Mouse (Mus musculus): ENCODE data around the gene Enoph1. TPM values are rescaled to one million over a fixed set of nuclear protein-coding genes. Genes with fewer than 3 reads are reported as not detected.

Enoph1 gene
- polyA plus RNA-seq, 1 experiment from 2014 or later, result 51.7 TPM

DNA sequence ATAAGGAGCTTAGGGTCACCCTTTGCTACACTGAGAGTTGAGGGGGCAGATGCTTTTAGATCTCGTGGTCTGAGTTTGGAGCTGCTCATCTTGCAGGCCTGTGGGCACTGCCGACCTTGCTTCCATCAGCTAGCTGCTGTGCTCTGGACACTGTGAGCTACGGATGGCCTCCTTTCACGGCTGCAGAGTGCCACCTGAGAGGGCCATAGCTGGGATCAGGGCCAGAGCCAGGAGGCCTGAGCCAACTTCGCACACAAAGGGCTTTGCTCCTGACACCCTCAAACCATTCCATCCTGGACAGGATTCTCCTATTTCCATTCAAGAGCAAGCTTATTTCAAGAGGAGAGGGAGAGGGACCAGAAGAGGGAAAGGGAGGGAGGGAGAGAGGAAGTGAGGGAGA lies 15.4 kb upstream of the Enoph1 start:
- Histone ChIP-seq H3K27me3 (replicated peaks) (no peaks in the 10 kb centered on the region), H3K4me3 (no peak overlapping the region), H3K9me3 (no peaks in the 10 kb centered on the region), H3K36me3 (replicated peaks) (no peaks in the 10 kb centered on the region), H3K4me1 (no peaks in the 10 kb centered on the region), H3K4me2 (no peak overlapping the region), H3K9ac (no peak overlapping the region), H3K27ac (no peak overlapping the region)
- WGBS, result 77% methylated on average over 5 of the region's 5 CpGs
- no peak for ATAC-seq (replicated peaks)

DNA sequence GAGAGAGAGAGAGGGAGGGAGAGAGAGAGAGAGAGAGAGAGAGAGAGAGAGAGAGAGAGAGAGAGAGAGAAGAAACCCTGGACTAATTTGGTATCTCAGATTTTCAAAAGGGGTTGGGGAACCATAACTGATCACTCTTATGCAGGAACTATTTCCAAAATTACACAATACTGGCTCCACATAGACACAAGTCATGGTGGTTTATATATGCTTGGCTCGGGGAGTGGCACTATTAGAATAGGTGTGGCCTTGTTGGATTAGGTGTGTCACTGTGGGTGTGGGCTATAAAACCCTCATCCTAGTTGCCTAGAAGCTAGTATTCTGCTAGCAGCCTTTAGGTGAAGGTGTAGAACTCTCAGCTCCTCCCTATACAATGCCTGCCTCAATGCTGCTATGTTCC lies 14.9 kb upstream of the Enoph1 start:
- no peak overlapping the region for H3K4me2 ChIP-seq
- peaks cover 4% of the 10 kb centered on the region for H3K4me1 ChIP-seq
- no peaks in the 10 kb centered on the region for H3K27me3 ChIP-seq (replicated peaks)
- H3K36me3 ChIP-seq (replicated peaks), result no peaks in the 10 kb centered on the region
- no peak overlapping the region for H3K9ac ChIP-seq
- no peaks in the 10 kb centered on the region for H3K9me3 ChIP-seq
- no peak overlapping the region for H3K27ac ChIP-seq
- H3K4me3 ChIP-seq, result no peak overlapping the region
- no peak for ATAC-seq (replicated peaks)
- WGBS, result 71% methylated on average over 1 of the region's 1 CpGs

DNA sequence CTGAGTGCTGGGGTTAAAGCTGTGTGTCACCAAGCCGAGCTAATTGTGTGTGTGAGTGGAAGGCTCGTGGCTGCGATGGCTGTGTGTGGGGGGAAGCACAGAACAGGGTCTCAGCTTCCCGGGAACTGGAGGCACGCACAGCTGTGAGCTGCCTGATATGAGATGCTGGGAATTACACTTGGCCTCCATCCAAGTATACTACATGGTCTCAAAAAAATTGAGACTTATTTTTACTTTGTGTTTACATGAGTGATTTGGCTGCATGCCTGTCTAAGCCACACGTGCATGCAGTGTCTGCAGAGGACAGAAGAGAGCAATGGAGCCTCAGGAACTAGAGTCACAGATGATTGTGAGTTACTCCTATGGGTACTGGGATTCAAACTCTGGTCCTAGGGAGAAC lies 9.7 kb upstream of the Enoph1 start:
- WGBS, result 24% methylated on average over 6 of the region's 6 CpGs
- no peaks in the 10 kb centered on the region for H3K27me3 ChIP-seq (replicated peaks)
- H3K27ac ChIP-seq, result peak overlapping the region; percentile 65
- H3K36me3 ChIP-seq (replicated peaks), result peaks cover 22% of the 10 kb centered on the region
- ATAC-seq (replicated peaks), result peak; percentile 77
- no peak overlapping the region for H3K4me3 ChIP-seq
- no peak overlapping the region for H3K4me2 ChIP-seq
- peaks cover 13% of the 10 kb centered on the region for H3K4me1 ChIP-seq
- H3K9ac ChIP-seq, result no peak overlapping the region
- H3K9me3 ChIP-seq, result no peaks in the 10 kb centered on the region

DNA sequence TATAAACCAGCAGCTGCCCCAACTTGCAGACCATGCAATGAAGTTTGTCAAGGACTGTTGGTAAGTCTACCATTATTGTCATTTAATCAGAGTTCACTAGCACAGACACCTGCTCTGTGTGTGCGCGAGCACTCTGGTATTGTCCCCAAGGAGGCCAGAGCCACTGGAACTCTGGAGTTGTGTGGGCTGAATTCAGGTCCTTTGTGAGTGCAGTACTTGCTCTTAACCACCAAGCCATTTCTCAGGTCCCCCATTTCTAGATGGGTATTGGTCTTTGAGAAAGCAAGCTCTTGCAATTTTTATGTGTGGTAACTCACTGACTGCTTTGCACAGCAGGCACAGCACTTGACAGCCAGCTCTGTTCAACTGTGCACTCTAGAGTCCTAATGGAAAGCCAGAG lies 7.7 kb upstream of the Enoph1 start:
- Histone ChIP-seq H3K27ac (no peak overlapping the region), H3K36me3 (replicated peaks) (peaks cover 24% of the 10 kb centered on the region), H3K4me1 (peaks cover 29% of the 10 kb centered on the region), H3K9me3 (no peaks in the 10 kb centered on the region), H3K4me2 (no peak overlapping the region), H3K9ac (no peak overlapping the region), H3K27me3 (replicated peaks) (no peaks in the 10 kb centered on the region), H3K4me3 (no peak overlapping the region)
- 0 out of 2 replicates have a peak, but pooled peaks have one; percentile 18 for ATAC-seq (replicated peaks)
- WGBS, result 87% methylated on average over 2 of the region's 2 CpGs

DNA sequence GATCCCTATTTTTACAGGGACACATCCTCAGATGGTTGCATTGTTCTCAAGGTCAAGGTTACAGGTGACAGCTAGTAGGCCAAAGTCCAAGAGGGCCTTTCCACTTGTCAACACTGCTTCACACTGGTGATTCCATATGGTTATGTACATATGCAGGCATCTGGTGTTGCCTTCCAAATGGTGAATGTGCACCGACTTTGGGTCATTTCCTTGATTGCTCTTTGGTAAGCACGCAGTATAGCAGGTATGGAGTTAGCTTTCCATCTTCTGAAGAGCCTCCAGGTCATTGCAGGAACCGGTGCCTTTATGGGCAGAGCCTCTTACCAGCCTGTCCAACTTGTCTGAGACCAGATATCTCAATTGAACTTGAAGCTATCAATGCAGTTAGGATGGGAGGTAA lies 7.1 kb upstream of the Enoph1 start:
- H3K36me3 ChIP-seq (replicated peaks), result peaks cover 24% of the 10 kb centered on the region
- WGBS, result 68% methylated on average over 3 of the region's 3 CpGs
- no peak overlapping the region for H3K9ac ChIP-seq
- H3K9me3 ChIP-seq, result no peaks in the 10 kb centered on the region
- H3K4me2 ChIP-seq, result no peak overlapping the region
- no peak overlapping the region for H3K27ac ChIP-seq
- ATAC-seq (replicated peaks), result no peak
- H3K4me1 ChIP-seq, result peaks cover 34% of the 10 kb centered on the region
- H3K27me3 ChIP-seq (replicated peaks), result no peaks in the 10 kb centered on the region
- no peak overlapping the region for H3K4me3 ChIP-seq

DNA sequence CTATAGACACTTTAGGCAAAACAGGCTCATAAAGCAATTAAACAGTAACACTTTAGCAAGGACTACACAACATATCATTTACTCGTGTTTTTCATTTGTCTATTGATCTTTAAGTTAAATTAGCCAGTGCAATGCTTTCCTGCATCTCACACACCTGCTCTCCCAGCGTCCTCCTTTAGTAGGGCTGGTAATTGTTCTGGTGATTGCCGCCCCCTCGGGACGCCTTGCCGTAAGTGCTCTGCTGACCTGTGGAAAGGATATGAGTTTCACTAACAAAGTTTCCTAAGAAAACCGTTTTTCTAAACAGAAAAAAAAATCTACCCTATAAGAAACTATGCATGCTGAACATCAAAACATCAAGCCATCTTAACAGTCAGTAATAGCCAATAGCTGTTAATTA lies 3.8 kb upstream of the Enoph1 start:
- Histone ChIP-seq H3K4me2 (peak overlapping the region; percentile 91), H3K4me3 (peak overlapping the region; percentile 86), H3K4me1 (peaks cover 28% of the 10 kb centered on the region), H3K27ac (no peak overlapping the region), H3K9me3 (no peaks in the 10 kb centered on the region), H3K36me3 (replicated peaks) (peaks cover 24% of the 10 kb centered on the region), H3K9ac (no peak overlapping the region), H3K27me3 (replicated peaks) (no peaks in the 10 kb centered on the region)
- 48% methylated on average over 7 of the region's 7 CpGs for WGBS
- no peak for ATAC-seq (replicated peaks)

DNA sequence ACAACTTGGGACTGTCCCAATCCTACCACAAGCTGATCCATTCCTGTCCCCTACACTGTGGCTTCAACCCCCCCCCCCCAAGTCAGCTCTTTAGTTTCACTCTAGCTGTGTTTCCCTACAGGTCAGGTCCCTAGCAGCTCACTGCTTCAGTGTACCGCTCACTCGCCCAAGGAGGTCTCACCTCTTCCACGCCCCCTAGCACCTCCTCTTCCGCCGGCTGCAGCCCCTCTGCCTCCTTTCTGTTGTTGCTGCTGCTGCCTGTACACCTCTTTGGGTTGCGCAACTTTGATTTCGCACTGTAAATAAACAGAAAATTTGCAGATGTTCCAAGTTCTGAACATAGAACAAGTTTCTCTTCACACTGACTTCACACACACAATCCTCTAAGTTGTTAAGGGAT lies 3.1 kb upstream of the Enoph1 start:
- peaks cover 24% of the 10 kb centered on the region for H3K36me3 ChIP-seq (replicated peaks)
- H3K4me1 ChIP-seq, result peaks cover 36% of the 10 kb centered on the region
- no peaks in the 10 kb centered on the region for H3K27me3 ChIP-seq (replicated peaks)
- ATAC-seq (replicated peaks), result no peak
- no peaks in the 10 kb centered on the region for H3K9me3 ChIP-seq
- H3K4me3 ChIP-seq, result peak overlapping the region; percentile 86
- peak overlapping the region; percentile 34; the same call in 1 of the 2 replicates for H3K27ac ChIP-seq
- whole genome bisulfite sequencing, result 21% methylated on average over 7 of the region's 7 CpGs
- peak overlapping the region; percentile 63 for H3K9ac ChIP-seq
- peak overlapping the region; percentile 91 for H3K4me2 ChIP-seq

DNA sequence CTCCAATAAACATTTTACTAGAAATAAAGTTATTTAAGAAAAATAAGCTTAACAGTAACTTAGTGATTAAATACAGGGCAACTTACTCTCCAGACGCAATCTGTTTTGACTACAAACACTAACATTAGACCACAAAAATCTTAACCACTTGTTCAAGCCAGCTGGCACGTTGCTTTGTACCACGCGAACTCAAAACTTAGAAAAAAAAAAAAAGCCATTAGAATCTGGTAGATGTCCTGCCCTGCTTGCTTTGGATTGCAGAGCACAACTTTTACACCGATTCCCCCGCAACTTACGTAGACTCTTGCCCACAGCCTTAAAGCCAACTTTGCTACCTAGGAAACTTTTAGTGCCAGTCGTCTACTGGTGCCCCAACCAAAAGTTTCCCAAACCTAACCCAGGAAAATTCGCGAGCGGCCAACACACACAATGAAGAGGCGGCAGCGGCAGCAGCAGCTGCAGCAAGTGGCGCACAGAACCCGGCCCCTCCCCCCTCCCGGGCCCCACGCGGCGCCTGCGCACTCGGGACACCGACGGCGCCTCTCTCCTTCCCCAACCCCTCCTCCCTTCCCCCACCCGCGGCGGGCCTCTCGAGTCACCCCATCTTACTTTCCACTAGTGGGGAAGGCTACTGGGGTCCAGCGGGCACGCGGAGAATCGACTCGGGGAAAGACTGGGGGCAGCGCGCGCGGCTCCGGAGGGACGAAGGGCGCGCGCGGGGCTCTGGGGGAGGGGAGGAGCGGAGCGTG lies 1.6 kb upstream of the Enoph1 start:
- ATAC-seq (replicated peaks), result peak; percentile 17
- 0% methylated on average over 24 of the region's 45 CpGs for WGBS
- H3K4me3 ChIP-seq, result peak overlapping the region; percentile 86
- no peaks in the 10 kb centered on the region for H3K9me3 ChIP-seq
- H3K27ac ChIP-seq, result peak overlapping the region; percentile 100
- peak overlapping the region; percentile 91 for H3K4me2 ChIP-seq
- no peaks in the 10 kb centered on the region for H3K27me3 ChIP-seq (replicated peaks)
- peaks cover 14% of the 10 kb centered on the region; the same call in 1 of the 2 replicates for H3K36me3 ChIP-seq (replicated peaks)
- peaks cover 44% of the 10 kb centered on the region for H3K4me1 ChIP-seq
- peak overlapping the region; percentile 63 for H3K9ac ChIP-seq

DNA sequence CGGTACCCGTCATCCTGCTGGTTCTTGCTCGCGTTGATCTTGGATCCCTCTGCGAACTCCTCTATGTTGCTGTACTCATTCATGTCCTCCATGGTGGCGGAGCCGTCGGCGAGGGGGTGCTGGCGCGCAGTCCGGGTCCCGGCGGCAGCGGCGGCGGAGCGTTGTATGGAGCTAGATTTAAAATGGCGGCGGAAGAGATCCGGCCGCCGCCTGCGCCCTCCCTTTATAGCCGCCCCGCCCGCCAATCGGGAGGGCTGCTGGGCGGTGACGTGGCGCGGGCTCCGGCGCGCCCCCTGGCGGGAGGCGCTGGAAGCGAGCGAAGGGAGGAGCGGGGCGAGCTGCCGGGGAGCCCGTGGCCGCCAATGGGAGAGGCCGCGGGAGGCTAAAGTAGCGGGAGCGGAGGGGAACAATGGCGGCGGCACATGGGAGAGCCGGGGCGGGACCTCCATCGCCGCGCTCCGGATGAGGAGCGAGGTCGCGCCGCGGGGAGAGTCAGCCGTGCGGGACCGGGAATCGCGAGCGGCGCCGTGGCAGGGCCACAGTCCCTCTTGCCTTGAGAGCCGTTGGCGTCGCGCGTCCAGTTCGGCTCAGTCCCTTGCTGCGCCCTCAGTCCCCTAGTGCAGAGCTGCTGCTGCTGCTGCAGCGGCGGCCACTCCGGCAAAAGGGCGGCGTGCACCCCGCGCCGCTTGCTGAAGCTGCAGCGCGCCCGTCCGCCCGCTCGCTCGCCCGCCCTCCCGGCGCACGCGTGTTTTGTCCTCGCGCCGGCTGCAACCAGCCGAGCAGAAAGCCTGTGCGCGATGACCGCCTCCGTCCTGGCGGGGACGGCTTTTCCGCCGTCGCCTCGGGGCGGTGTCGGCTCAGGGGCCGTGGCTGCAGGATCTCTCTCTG lies 827 bp upstream of the Enoph1 start:
- peak; percentile 79 for ATAC-seq (replicated peaks)
- peaks cover 51% of the 10 kb centered on the region for H3K4me1 ChIP-seq
- H3K9ac ChIP-seq, result peak overlapping the region; percentile 99

DNA sequence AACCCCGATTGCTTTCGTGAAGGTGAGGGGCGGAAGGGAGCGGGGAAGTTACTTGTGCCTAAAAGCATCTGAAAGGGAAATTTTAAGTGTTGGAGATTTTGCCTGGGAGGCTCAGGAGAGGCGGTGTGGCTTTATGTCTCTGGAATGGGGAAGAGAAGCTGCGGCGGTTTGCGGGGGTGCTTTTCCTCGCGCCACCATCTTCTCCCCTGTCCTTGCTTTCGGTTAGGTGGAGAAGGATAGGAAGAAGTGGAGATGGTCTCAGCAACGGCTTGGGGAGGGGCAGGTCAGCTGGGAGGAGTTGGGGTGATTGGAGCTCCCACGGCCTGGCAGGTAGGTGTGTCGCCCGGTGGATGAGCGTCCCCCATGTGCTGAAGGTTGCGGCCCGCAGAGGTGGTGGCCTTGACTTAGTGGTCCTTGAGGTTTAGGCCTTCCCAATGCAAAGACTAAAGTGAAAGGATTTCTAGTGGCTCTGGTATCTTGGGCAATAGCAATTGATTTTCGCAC lies 548 bp downstream of the Enoph1 start:
- peak overlapping the region; percentile 69 for H3K9ac ChIP-seq
- peak; percentile 1 for ATAC-seq (replicated peaks)
- H3K4me3 ChIP-seq, result peak overlapping the region; percentile 86
- H3K4me1 ChIP-seq, result peaks cover 49% of the 10 kb centered on the region
- H3K27me3 ChIP-seq (replicated peaks), result no peaks in the 10 kb centered on the region
- H3K36me3 ChIP-seq (replicated peaks), result 0 out of 2 replicates have a peak, but pooled peaks cover 2% of the 10 kb centered on the region
- peak overlapping the region; percentile 100 for H3K27ac ChIP-seq
- WGBS, result 2% methylated on average over 19 of the region's 19 CpGs
- peak overlapping the region; percentile 71 for H3K4me2 ChIP-seq
- no peaks in the 10 kb centered on the region for H3K9me3 ChIP-seq

More for the DNA sequence above, 827 bp upstream of the Enoph1 start:
- Histone ChIP-seq H3K27me3 (replicated peaks) (no peaks in the 10 kb centered on the region), H3K9me3 (no peaks in the 10 kb centered on the region), H3K27ac (peak overlapping the region; percentile 100), H3K36me3 (replicated peaks) (peaks cover 12% of the 10 kb centered on the region; the same call in 1 of the 2 replicates), H3K4me3 (peak overlapping the region; percentile 86), H3K4me2 (peak overlapping the region; percentile 91)
- under 1% methylated on average over 111 of the region's 113 CpGs for WGBS

DNA sequence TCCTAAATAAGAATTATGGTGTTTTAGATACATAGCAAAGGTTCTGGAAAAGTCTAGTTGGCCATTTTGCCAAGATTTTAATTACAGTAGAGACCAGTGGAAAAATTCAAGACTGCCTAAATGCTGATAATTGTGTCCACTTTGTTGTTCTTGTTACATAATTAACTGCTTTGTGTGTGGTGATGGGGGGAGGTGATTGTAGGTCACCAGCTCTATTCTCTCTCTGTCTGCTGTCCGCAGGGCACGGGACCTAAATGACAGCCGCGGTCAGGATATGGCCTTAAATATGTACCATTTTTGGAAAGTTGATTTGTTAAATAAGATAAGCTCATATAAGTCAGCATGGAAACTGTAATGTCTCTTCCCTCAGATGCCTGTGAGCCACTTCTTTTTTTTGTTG lies 1.5 kb downstream of the Enoph1 start:
- peak overlapping the region; percentile 71 for H3K4me2 ChIP-seq
- H3K36me3 ChIP-seq (replicated peaks), result no peaks in the 10 kb centered on the region
- H3K27me3 ChIP-seq (replicated peaks), result no peaks in the 10 kb centered on the region
- H3K4me1 ChIP-seq, result peaks cover 44% of the 10 kb centered on the region
- no peak overlapping the region for H3K27ac ChIP-seq
- ATAC-seq (replicated peaks), result no peak
- no peaks in the 10 kb centered on the region for H3K9me3 ChIP-seq
- WGBS, result 67% methylated on average over 4 of the region's 4 CpGs
- peak overlapping the region; percentile 86 for H3K4me3 ChIP-seq
- H3K9ac ChIP-seq, result no peak overlapping the region

DNA sequence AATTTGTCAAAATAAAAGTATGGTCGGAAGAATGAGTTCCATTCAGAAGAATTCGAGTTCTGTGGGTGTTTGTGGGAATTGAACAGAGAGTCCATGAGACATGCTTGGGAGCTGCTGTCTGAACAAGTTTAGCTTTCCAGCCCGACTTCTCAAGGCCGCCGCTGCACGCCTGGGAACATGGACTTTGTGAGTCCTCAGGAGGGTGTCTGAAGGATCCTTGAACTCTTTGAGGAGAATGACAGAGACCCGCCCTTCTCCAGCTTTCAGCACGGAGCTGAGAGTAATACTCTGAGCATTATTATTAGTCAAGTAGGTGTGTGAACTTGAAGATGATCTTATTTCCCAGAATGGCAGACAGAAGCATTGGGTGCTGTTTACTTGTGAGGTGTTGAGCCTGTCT lies 2.7 kb downstream of the Enoph1 start:
- WGBS, result 90% methylated on average over 8 of the region's 8 CpGs
- H3K27ac ChIP-seq, result no peak overlapping the region
- ATAC-seq (replicated peaks), result no peak
- no peaks in the 10 kb centered on the region for H3K27me3 ChIP-seq (replicated peaks)
- no peaks in the 10 kb centered on the region for H3K9me3 ChIP-seq
- H3K4me3 ChIP-seq, result no peak overlapping the region
- H3K4me2 ChIP-seq, result no peak overlapping the region
- H3K9ac ChIP-seq, result no peak overlapping the region
- no peaks in the 10 kb centered on the region for H3K36me3 ChIP-seq (replicated peaks)
- H3K4me1 ChIP-seq, result peaks cover 41% of the 10 kb centered on the region

All from midbrain, embryonic 15.5 days (tissue).